Mouse (Mus musculus): Measurements from ENCODE around the gene Fh1. TPM values are rescaled to one million over a fixed set of nuclear protein-coding genes. Genes with fewer than 3 reads are reported as not detected.

Fh1 gene
- total and polyA plus RNA-seq, 3 experiments = 20.5 to 258 (median 218) TPM

Other genes starting within 250 kb of the Fh1 start
- 10 to 100 TPM; 22.3 TPM for gene Rgs7, start 133.1 kb downstream of the Fh1 start, total RNA-seq (2021)
- gene Rgs7, start 133.1 kb downstream of the Fh1 start, polyA plus RNA-seq (2012; rRNA removed) = 2.1 and 2.7 TPM in 2 replicates
- gene Kmo, start 5.3 kb downstream of the Fh1 start, total RNA-seq (2021) = under 1 TPM; 0.59 to 0.84 TPM
- gene Kmo, start 5.3 kb downstream of the Fh1 start, polyA plus RNA-seq (2012; rRNA removed) = 0.07 TPM in 1 of 2 replicates, not detected in the other
- gene Opn3, start 67.1 kb upstream of the Fh1 start, total RNA-seq (2021) = 10 to 100 TPM; 10.9 to 17.2 TPM
- gene Opn3, start 67.1 kb upstream of the Fh1 start, polyA plus RNA-seq (2012; rRNA removed) = 8.3 and 9.5 TPM in 2 replicates
- 1 to 10 TPM; 7.3 to 8.0 TPM for gene Chml, start 67.3 kb upstream of the Fh1 start, total RNA-seq (2021)
- gene Chml, start 67.3 kb upstream of the Fh1 start, polyA plus RNA-seq (2012; rRNA removed) = 62.7 and 91.6 TPM in 2 replicates
- not detected for gene Wdr64, start 73.0 kb upstream of the Fh1 start, total RNA-seq (2021)
- gene Wdr64, start 73.0 kb upstream of the Fh1 start, polyA plus RNA-seq (2012; rRNA removed) = not detected in 2 replicates